Mouse (Mus musculus): ENCODE measurements around the gene Cers6.

GRCm38 (mm10) chr2:69134937-69135336 is 273.7 kb downstream of the Cers6 start:
- no peak for TF ChIP-seq GATA1 (IDR thresholded peaks at IDR 0.05; ENCODE audit: low read length)
- no peak for TF ChIP-seq TAL1 (IDR thresholded peaks at IDR 0.05; ENCODE audit: low read length)
